Mouse (Mus musculus) ovary, postnatal 14 days (tissue): ENCODE measurements around the gene St8sia4.
"Not testable (repeated sequence)": the region's sequence is repeated elsewhere in the genome, so short reads cannot be mapped to it uniquely, and the experiment has no call there.

Experiments
- DNase-seq: peaks from one replicate; pipeline ENCODE4 v3.0.0; 2022; ENCODE audit warnings: low spot score

Gene St8sia4

DNA sequence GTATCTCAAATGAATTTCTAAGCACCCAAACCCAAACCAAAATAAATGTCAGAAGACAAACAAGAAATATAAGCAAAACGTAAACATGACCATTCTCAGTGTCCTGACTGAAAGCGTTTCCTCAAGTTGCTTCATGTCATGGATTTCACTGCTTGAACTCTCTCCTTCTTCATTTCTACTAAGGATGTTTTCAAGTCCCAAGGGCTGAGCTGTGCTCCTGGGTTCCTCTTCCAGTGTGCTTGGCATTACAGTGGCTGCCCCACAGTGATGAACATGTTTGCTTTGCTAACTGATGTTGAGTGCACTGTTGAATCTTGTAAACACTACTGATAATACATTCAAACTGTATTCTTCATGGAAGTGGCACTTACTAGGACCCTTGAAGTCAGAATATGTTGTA, 76.3 kb downstream of the St8sia4 start:
- no peak for DNase-seq

DNA sequence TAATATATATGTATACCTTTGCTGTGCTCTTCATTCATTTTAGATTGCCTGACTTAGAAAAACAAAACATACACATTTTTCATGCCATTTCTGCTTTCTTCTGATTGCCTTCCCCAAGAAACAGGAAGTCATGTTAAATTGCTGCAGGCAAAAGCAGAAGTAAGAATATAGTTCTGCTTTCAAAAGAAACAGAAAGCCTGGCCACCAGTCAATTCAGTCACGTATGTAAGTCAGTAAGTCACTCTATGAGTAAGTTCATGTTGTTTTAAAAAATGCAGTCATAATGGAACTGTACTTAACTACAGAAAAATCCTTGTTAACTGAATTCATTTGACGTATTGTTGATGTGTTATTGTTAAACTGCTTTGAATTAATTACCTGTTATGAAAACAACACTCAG, 77.3 kb downstream of the St8sia4 start:
- no peak for DNase-seq

GRCm38 (mm10) chr1:95589471-95589870, 77.9 kb downstream of the St8sia4 start:
- no peak for DNase-seq

DNA sequence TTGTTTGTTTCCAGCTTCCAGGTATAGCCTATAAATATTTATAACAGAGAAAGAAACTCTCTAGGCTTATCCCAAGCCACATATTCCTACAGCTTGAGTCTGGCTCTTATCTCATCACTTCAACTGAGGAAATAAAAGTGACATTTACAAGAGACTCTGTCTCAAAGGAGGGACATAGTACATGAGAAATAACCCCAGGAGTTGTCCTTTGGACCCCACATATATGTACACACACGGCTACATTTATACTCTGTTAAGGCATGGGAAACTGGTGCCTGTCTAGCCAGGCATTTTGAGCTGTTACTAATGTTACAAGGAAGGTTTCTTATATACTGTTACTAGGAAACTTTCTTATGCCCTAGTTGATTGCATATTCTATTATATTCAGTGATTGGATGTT, 84.1 kb downstream of the St8sia4 start:
- DNase-seq, result no peak

- no peak for DNase-seq
Observed at GRCm38 (mm10) chr1:95582264-95582663, 85.1 kb downstream of the St8sia4 start.

- no peak for DNase-seq
Observed at GRCm38 (mm10) chr1:95572619-95573540, 94.5 kb downstream of the St8sia4 start.

- no peak for DNase-seq
Observed at GRCm38 (mm10) chr1:95571106-95571505, 96.3 kb downstream of the St8sia4 start.

DNA sequence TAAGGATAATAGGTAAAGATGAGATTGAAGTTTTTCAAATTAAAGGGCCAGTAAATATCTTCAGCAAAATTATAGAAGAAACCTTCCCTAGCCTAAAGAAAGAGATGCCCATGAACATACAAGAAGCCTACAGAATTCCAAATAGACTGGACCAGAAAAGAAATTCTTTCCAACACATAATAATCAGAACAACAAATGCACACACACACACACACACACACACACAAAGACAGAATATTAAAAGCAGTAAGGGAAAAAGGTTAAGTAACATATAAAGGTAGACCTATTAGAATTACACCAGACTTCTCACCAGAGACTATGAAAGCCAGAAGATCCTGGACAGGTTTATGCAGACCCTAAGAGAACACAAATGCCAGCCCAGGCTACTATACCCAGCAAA, 112.8 kb downstream of the St8sia4 start:
- DNase-seq, result not testable (repeated sequence)

GRCm38 (mm10) chr1:95541460-95541859, 125.9 kb downstream of the St8sia4 start:
- no peak for DNase-seq
